Mouse (Mus musculus) adrenal gland, adult 2 months (tissue): ENCODE data around the gene Pde4c. TPM values are rescaled to one million over a fixed set of nuclear protein-coding genes. Genes with fewer than 3 reads are reported as not detected.

ENCODE experiments used
- DNase-seq: peaks from one replicate; pipeline ENCODE4 v3.0.0; 2021
- microRNA-seq, 2 experiments: library from miRNA; unstranded; fragments of <30 nt; microRNA quantifications; one replicate each; pipeline ENCODE4 v1.2.0; 2021
- polyA plus RNA-seq: library from polyadenylated mRNA; depleted of rRNA; stranded (reverse); fragments of >200 nt; gene quantifications from 2 replicates; pipeline ENCODE4 v1.2.3, GENCODE M21; 2012; rRNA removed
- total RNA-seq, 2 experiments: library from RNA; stranded (reverse); gene quantifications; 2 replicates each; pipeline ENCODE4 v1.2.3; 2021

Gene Pde4c
- total and polyA plus RNA-seq, 3 experiments = 0.76 to 3.3 (median 1.0) TPM

DNA sequence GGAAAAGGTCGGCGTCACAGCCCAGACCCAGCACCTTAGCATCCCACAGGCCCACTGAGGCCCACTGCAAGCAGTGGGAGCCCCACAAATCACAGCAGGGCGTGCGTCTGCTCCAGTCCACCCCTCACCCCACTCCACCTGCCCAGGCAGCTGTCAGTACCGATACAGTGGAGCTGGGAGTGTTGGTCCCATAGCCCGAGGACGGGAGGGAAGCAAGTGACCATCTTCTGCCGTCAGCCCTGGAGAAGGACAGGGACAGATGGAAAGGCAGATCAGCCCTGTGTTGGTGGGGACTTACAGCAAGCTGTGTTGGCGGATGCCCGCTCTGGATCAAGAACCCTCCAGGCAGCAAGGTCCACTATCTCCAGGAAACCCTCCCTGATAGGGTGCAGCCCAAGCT, 65.5 kb downstream of the Pde4c start:
- no peak for DNase-seq

DNA sequence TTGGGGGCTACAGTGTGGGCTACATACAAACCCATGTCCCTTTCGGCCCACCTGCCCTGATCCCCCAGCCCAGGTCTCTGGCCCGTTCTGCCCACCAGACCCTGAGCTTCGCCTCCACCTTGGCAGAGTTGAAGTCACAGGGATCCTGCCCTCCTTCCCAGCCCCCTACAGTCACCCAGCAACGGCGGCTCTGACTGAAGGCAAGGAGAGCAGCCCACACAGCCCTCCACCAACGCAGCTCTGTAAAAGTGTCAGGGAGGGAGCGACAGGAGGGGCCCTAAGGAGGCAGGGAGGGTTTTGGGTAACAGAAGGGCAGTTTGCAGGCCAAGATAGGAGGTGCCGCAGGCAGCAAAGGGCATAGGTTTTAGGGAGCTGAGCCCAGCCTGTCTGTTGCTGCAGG, 67.3 kb downstream of the Pde4c start:
- DNase-seq = no peak

DNA sequence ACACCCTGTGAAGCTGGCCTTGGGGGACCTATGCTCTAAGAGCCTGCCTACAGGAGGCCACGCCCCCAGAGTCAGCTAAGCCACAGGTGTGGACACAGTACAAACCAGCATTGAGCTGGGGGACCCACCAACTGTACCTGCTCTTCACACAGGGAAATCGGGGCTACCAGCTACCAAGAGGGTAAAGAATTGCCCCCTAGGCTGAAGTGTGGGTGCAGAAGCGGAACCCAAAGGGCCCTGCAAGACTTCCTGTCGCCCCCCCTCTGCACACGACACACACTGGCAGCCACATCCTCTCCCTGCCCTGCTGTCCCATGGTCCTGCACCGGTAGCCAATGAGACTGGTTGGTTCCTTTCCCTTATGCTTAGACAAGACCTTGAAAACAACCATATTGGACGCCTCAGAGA, 67.8 kb downstream of the Pde4c start:
- no peak for DNase-seq

DNA sequence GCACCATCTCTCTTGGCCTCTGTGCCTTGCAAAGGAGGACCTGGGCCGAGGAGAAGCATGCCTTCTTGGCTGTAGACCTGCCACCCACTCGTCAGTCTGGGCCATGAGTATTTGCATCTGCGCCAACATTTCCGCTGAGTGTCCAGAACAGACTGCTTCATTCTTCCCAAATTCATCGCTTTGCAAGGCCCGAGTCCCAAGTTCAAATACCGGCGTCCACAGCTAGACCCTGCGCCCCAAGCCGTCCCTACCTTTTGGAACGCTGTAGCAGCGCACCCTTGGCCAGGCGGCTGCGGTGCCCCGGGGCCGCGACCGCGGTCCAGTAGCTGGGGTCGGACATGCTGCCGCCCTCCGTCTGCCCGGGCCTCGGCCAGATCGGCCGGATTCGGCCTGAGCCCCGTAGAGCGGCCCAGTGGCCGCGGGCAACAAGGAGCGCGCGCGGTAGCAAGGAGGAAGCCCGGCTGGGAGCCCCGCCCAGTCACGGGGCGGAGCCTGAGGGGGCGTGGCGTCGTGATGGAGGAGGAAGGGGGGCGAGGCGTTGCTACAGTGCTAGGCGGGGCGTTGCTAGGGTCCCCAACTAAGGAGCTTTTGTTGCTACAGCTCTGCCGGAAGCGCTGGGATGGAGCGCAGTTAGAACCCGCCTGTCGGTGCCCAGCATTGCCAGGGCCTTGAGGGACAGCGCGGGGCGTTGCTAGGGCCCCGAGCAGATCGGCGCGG, 68.6 kb downstream of the Pde4c start:
- peak; percentile 99 for DNase-seq

DNA sequence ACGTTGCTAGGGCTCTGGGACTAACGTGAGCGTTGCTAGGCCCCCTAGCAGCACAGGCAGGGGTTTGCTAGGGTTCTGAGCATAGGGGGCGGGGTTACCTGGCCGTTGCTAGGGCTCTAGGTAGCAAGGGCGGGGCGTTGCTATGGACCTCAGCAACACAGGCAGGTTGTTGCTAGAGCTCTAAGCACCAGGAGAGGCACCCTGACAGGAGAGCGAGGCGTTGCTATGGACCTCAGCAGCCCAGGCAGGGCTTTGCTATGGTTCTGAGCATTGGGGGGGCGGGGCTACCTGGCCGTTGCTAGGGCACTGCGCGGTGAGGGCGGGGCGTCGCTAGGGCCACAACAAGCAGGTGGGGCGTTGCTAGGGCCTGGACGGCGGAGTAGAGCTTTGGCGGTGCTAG, 69.2 kb downstream of the Pde4c start:
- DNase-seq = no peak

DNA sequence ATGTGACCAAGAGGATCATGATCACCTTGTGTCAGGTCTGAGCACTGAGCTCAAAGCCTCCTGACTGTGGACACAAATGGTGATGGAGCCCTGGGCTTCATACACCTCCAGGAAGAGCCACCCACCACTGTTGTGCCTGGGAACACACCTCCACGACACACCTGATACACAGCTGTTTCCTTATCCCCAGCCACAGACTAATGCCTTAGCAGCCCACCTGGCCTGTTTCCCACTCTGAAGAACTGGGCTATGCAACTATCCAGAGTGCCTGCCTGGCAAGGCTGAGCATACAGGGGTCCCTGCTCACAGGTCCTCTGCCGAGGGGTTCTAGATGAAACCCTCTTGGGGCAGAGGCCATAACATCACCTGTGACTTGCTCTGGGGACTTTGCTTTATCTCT, 70.7 kb downstream of the Pde4c start:
- no peak for DNase-seq

DNA sequence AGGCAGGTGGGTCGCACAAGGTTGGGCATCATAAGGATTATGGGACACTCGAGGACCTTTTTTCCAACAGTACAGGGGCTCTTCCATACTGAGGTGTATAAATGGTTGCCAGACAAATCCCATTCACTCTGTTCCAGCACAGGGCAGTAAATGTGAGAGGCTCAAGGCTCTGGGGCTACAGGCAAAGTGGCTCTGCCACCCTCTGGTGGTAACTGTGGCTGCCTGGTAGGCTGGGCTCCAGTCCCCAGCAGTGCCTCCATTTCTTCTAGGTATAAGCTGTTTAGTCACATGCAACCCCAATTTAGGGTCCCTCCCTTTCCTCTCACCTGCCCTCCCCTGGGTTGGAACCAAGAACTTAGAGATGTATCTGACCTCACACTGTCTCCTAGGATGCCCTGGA, 71.8 kb downstream of the Pde4c start:
- no peak for DNase-seq

DNA sequence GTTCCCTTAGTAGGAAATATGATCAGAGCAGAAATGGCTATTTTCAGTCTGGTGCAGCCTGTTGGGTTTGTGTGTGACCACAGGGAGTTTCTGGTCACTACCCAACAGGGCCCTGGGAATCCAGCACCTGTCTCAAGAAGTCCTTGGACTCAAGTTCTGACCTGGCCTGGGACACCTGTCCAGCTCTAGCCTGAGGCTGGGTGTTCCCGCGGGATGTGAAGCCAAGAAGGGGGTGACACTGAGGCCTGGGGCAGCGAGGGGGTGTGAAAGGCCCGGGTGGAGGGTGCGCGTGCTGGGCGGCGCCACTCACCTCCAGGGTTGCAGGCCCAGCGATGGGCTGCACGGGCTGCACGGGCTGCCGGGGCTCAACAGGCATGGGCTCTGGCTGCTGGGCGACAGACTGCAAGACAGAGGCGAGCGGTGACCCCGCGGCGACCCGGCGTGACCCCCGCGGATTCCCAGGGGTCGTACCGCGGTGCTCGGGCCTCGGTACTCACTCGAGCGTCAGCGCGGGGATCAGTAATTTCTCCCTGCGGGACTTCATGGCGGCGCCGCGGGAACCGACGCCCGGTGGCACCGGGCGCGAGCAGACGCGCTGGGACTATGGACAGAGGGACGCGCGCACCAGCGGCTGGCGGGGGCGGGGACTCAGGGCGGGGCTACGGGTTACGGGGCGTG, 73.0 kb downstream of the Pde4c start:
- DNase-seq = no peak

DNA sequence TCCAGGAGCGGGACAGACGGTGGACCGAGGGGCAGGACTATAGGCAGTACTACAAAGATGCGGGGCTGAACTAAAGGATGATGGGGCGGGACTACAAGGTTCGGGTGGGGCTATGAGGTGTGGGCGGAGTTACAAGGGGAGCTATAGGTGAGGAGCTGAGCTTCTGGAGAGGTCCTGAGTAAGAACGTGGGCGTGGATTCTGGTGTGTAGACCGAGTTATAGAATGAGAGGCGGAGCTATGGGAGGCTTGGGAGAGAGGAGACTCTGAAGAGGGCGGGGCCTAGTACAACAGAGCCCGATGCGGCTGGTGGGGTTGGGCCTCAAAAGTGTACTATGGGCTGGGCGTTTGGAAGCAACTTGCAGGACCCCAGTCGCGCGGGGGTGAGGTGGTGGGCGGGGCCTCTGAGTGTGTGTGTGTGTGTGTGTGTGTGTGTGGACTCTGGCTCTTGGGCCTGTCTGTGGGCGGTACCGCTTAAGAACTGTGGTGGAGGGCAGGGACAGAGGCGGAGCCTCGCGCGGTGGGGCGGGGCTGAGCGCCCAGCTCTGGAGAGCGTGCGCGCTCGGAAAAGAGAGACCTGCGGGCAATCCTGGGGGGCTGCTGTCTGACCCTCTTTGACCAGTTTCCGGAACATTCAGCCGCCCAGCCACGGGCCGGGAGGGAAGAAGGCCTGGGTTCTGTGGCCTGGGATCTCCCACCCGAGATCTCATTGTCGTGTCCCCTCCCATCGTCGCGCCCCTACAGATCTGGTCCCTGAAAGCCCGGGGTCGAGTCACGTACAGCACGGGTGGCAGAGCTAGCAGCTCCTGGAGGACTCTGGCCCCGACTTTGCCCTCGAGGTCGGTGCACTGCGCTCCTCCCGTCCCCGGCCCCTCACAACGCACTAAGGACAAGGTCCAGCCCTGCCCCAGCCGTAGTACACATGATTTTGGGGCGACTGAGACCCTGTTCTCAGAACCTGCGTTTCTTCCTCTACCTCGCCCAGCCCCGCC, 73.9 kb downstream of the Pde4c start:
- DNase-seq = peak; percentile 96

DNA sequence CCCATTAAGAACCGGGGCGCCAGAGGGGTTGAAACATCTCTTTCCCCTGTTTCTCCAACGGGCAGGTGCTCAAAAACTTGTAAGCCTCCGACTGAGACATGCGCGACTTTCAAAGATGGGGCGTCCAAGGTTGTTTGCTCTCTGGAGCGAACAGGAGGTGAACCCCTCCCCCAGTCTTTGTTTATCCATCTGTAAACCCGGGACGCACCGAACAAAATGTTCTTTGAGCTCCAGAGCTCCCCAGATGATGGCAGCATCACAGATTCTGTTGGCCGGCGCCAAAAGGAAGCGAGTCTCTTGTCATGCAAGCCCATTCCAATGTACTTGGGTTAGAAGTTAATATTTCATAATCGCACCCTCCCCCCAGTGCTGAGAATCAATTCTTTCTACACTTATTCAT, 74.8 kb downstream of the Pde4c start:
- no peak for DNase-seq

DNA sequence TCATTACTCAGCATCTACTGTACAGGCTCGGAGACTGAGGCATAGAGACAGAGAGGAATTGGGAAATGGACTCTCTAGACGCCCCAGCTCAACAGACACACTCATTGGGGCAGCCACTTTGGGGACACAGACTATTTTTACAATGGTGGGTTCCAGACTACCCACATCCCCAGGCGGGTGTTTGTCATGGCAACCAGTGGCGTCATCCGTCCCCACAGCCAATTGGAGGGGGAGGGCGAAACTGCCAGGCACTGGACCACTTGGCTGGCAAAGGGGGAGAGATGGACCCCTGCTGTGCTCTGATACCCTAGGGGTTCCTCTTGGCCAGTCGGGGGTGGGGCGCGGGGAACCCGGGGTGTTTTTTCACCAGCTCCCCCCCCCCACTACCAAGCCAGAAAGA, 77.1 kb downstream of the Pde4c start:
- no peak for DNase-seq

Small RNAs within 50 kb of the gene (microRNA-seq; reads per million reads assigned to microRNA genes)
- 1.1 to 1.7 reads per million in 2 experiments for gene Mir7240

Other genes starting within 250 kb of the Pde4c start
- 10 to 100 TPM; 21.7 to 25.8 TPM for gene Klhl26, start 246.8 kb upstream of the Pde4c start, total RNA-seq
- 119 and 121 TPM in 2 replicates for gene Klhl26, start 246.8 kb upstream of the Pde4c start, polyA plus RNA-seq
- 10 to 100 TPM; 16.8 to 24.3 TPM for gene Tmem59l, start 236.4 kb upstream of the Pde4c start, total RNA-seq
- 42.9 and 55.8 TPM in 2 replicates for gene Tmem59l, start 236.4 kb upstream of the Pde4c start, polyA plus RNA-seq
- 1 to 10 TPM in 1 of 2 experiments, under 1 TPM in 1; 0.58 to 1.4 TPM for gene Crlf1, start 230.6 kb upstream of the Pde4c start, total RNA-seq
- 0.58 and 1.2 TPM in 2 replicates for gene Crlf1, start 230.6 kb upstream of the Pde4c start, polyA plus RNA-seq
- 100 to 1,000 TPM; 148 to 164 TPM for gene Rex1bd, start 217.0 kb upstream of the Pde4c start, total RNA-seq
- gene Rex1bd, start 217.0 kb upstream of the Pde4c start, polyA plus RNA-seq = 327 and 373 TPM in 2 replicates
- gene Uba52, start 212.9 kb upstream of the Pde4c start, total RNA-seq = 1,000 to 10,000 TPM; 1,627 to 1,685 TPM
- 619 and 1,322 TPM in 2 replicates for gene Uba52, start 212.9 kb upstream of the Pde4c start, polyA plus RNA-seq
- 100 to 1,000 TPM; 269 to 287 TPM for gene Fkbp8, start 196.0 kb upstream of the Pde4c start, total RNA-seq
- gene Fkbp8, start 196.0 kb upstream of the Pde4c start, polyA plus RNA-seq = 602 and 610 TPM in 2 replicates
- gene Kxd1, start 195.8 kb upstream of the Pde4c start, total RNA-seq = 10 to 100 TPM; 75.9 to 82.8 TPM
- gene Kxd1, start 195.8 kb upstream of the Pde4c start, polyA plus RNA-seq = 83.0 and 87.3 TPM in 2 replicates
- gene Ell, start 184.3 kb upstream of the Pde4c start, total RNA-seq = 10 to 100 TPM; 26.1 to 29.6 TPM
- gene Ell, start 184.3 kb upstream of the Pde4c start, polyA plus RNA-seq = 31.1 and 36.1 TPM in 2 replicates
- 100 to 1,000 TPM; 103 to 199 TPM for gene Isyna1, start 129.3 kb upstream of the Pde4c start, total RNA-seq
- 344 and 376 TPM in 2 replicates for gene Isyna1, start 129.3 kb upstream of the Pde4c start, polyA plus RNA-seq
- 100 to 1,000 TPM in 1 of 2 experiments, 10 to 100 TPM in 1; 76.2 to 110 TPM for gene Ssbp4, start 114.8 kb upstream of the Pde4c start, total RNA-seq
- 476 and 593 TPM in 2 replicates for gene Ssbp4, start 114.8 kb upstream of the Pde4c start, polyA plus RNA-seq
- gene Lrrc25, start 107.6 kb upstream of the Pde4c start, total RNA-seq = 1 to 10 TPM; 1.8 to 3.6 TPM
- gene Lrrc25, start 107.6 kb upstream of the Pde4c start, polyA plus RNA-seq = 8.4 and 11.1 TPM in 2 replicates
- 10 to 100 TPM in 1 of 2 experiments, 1 to 10 TPM in 1; 1.3 to 44.6 TPM for gene Gdf15, start 91.3 kb upstream of the Pde4c start, total RNA-seq
- gene Gdf15, start 91.3 kb upstream of the Pde4c start, polyA plus RNA-seq = 18.5 and 22.2 TPM in 2 replicates
- gene Pgpep1, start 63.3 kb upstream of the Pde4c start, total RNA-seq = 100 to 1,000 TPM; 115 to 127 TPM
- 115 and 117 TPM in 2 replicates for gene Pgpep1, start 63.3 kb upstream of the Pde4c start, polyA plus RNA-seq
- gene Lsm4, start 50.5 kb upstream of the Pde4c start, total RNA-seq = 10 to 100 TPM; 65.2 to 88.5 TPM
- 81.3 and 112 TPM in 2 replicates for gene Lsm4, start 50.5 kb upstream of the Pde4c start, polyA plus RNA-seq
- gene Jund, start 24.8 kb upstream of the Pde4c start, total RNA-seq = 100 to 1,000 TPM; 214 to 246 TPM
- 1,009 and 1,256 TPM in 2 replicates for gene Jund, start 24.8 kb upstream of the Pde4c start, polyA plus RNA-seq
- gene Iqcn, start 20.3 kb upstream of the Pde4c start, total RNA-seq = under 1 TPM in 1 of 2 experiments, not detected in 1; 0.12 TPM
- 0.25 and 0.28 TPM in 2 replicates for gene Iqcn, start 20.3 kb upstream of the Pde4c start, polyA plus RNA-seq
- under 1 TPM in 1 of 2 experiments, not detected in 1; 0.69 TPM for gene Gm3336, start 5.2 kb upstream of the Pde4c start, total RNA-seq
- gene Gm3336, start 5.2 kb upstream of the Pde4c start, polyA plus RNA-seq = 0.51 and 0.97 TPM in 2 replicates
- 10 to 100 TPM; 49.1 to 85.5 TPM for gene Rab3a, start 31.0 kb downstream of the Pde4c start, total RNA-seq
- 141 and 152 TPM in 2 replicates for gene Rab3a, start 31.0 kb downstream of the Pde4c start, polyA plus RNA-seq
- gene Mpv17l2, start 37.2 kb downstream of the Pde4c start, total RNA-seq = 100 to 1,000 TPM; 108 to 132 TPM
- gene Mpv17l2, start 37.2 kb downstream of the Pde4c start, polyA plus RNA-seq = 359 and 417 TPM in 2 replicates
- 10 to 100 TPM; 37.2 to 49.0 TPM for gene Pik3r2, start 53.0 kb downstream of the Pde4c start, total RNA-seq
- gene Pik3r2, start 53.0 kb downstream of the Pde4c start, polyA plus RNA-seq = 296 and 305 TPM in 2 replicates
- 10 to 100 TPM; 18.9 to 20.5 TPM for gene Mast3, start 81.3 kb downstream of the Pde4c start, total RNA-seq
- 91.5 and 91.7 TPM in 2 replicates for gene Mast3, start 81.3 kb downstream of the Pde4c start, polyA plus RNA-seq
- under 1 TPM in 1 of 2 experiments, not detected in 1; 0.10 TPM for gene Il12rb1, start 84.7 kb downstream of the Pde4c start, total RNA-seq
- 0.28 and 0.41 TPM in 2 replicates for gene Il12rb1, start 84.7 kb downstream of the Pde4c start, polyA plus RNA-seq
- 10 to 100 TPM in 1 of 2 experiments, 1 to 10 TPM in 1; 9.0 to 10.8 TPM for gene Arrdc2, start 116.0 kb downstream of the Pde4c start, total RNA-seq
- gene Arrdc2, start 116.0 kb downstream of the Pde4c start, polyA plus RNA-seq = 60.7 and 72.6 TPM in 2 replicates
- 1 to 10 TPM; 1.6 to 5.0 TPM for gene Kcnn1, start 139.5 kb downstream of the Pde4c start, total RNA-seq
- 10.0 and 12.9 TPM in 2 replicates for gene Kcnn1, start 139.5 kb downstream of the Pde4c start, polyA plus RNA-seq
- 10 to 100 TPM; 65.0 TPM for gene Ccdc124, start 150.2 kb downstream of the Pde4c start, total RNA-seq
- gene Ccdc124, start 150.2 kb downstream of the Pde4c start, polyA plus RNA-seq = 52.5 and 58.3 TPM in 2 replicates
- under 1 TPM in 1 of 2 experiments, not detected in 1; 0.10 TPM for gene Slc5a5, start 169.0 kb downstream of the Pde4c start, total RNA-seq
- gene Slc5a5, start 169.0 kb downstream of the Pde4c start, polyA plus RNA-seq = 0.12 and 0.26 TPM in 2 replicates
- gene Rpl18a, start 173.7 kb downstream of the Pde4c start, total RNA-seq = 1,000 to 10,000 TPM; 1,392 to 1,465 TPM
- 4,067 and 4,322 TPM in 2 replicates for gene Rpl18a, start 173.7 kb downstream of the Pde4c start, polyA plus RNA-seq
- gene Map1s, start 182.2 kb downstream of the Pde4c start, total RNA-seq = 10 to 100 TPM; 30.7 to 35.6 TPM
- 100 and 105 TPM in 2 replicates for gene Map1s, start 182.2 kb downstream of the Pde4c start, polyA plus RNA-seq